Mouse (Mus musculus) E14TG2a.4 (cell line): ENCODE data around the gene Kcnj13.

Experiments used
- CTCF ChIP-seq: conservative IDR thresholded peaks from 2 replicates; pipeline ENCODE4 v1.5.1; 2014; ENCODE audit warnings: low read length
- NANOG ChIP-seq: IDR thresholded peaks from 2 replicates; pipeline ENCODE4 v1.6.1; 2014; ENCODE audit warnings: borderline replicate concordance, low read length, mixed read lengths
- POU5F1 ChIP-seq: IDR thresholded peaks from 2 replicates; pipeline ENCODE4 v1.6.1; 2014; ENCODE audit warnings: low read length, borderline replicate concordance

GRCm38 (mm10) chr1:87393444-87394195, 909 bp downstream of the Kcnj13 start:
- TF ChIP-seq CTCF (no peak), NANOG (no peak), POU5F1 (no peak)
